Mouse (Mus musculus) ES-E14 (cell line): ENCODE results near the gene Bpifb4.

Experiments
- HCFC1 ChIP-seq: IDR thresholded peaks from 2 replicates; pipeline ENCODE4 v1.6.1; 2012; ENCODE audit warnings: low read length, inconsistent platforms, borderline replicate concordance; ENCODE audit not compliant: insufficient read depth
- MAFK ChIP-seq: IDR thresholded peaks from 2 replicates; pipeline ENCODE4 v1.6.1; 2014; ENCODE audit warnings: mild to moderate bottlenecking, low read depth, low read length, inconsistent platforms; ENCODE audit not compliant: insufficient read depth
- ZC3H11A ChIP-seq: IDR thresholded peaks from 2 replicates; pipeline ENCODE4 v1.6.1; 2012; ENCODE audit warnings: low read depth, mild to moderate bottlenecking, inconsistent platforms, low read length, borderline replicate concordance
- ZNF384 ChIP-seq: IDR thresholded peaks from 2 replicates; pipeline ENCODE4 v1.6.1; 2012; ENCODE audit warnings: low read depth, low read length, inconsistent platforms

- TF ChIP-seq MAFK (no peak), HCFC1 (no peak), ZNF384 (no peak), ZC3H11A (no peak)
Observed at GRCm38 (mm10) chr2:154007381-154007780, 69.4 kb downstream of the Bpifb4 start.
